ENCODE assay signal across 8 mouse cellular contexts in the genomic region with DNA sequence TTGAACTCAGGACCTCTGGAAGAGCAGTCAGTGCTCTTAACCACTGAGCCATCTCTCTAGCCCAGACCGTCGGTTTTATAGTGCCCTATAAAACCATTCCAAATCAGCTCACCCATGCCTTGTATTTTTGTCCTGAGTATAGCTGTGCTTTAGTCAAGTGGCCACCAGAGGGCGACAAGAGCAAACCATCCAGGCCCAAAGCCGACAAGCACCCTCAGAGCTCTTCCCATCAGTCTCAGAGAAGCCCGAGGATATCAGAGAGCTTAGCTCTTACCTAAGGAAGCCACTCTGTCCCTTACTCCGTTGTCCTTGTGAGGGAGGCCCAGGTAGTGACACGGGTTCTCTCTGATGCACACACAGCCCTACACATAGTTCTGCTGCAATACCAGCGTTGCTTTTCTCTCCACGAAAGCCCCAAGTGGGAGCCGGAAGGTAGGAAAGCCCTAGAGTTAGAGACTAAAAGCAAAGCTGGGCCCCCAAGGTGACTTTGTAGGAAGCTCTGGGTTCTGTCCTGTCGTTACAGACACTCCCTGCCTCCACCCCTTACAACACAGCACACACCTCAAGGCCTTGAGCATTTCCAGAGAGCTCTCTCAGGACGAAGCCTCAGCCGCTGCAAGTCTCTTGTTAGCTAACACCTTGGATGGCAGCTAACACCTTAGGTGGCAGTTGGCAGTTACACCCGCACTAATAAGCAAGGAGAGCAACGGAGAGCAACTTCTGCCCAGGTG. TPM values are rescaled to one million over a fixed set of nuclear protein-coding genes. Genes with fewer than 3 reads are reported as not detected.
A peak's percentile ranks its signal among the peaks of the same experiment; 100 is the strongest.
DNase-seq lines count a peak whose midpoint lies in the region; ATAC-seq and TF ChIP-seq lines count a peak whose summit lies in the region.

No protein-coding gene starts in this region.

- H3K4me1 ChIP-seq in ES-E14 (ENCODE audit: control insufficient read depth in 2 of 2, insufficient read depth in 2 of 2, low read length in 2 of 2, poor library complexity in 1 of 2), result no peaks in the 10 kb centered on the region
- no peaks in the 10 kb centered on the region for H3K4me1 ChIP-seq in bone marrow, adult 2 months (ENCODE audit: control insufficient read depth, insufficient read depth, low read length)
- H3K4me1 ChIP-seq in embryonic fibroblast, embryonic 13.5 days (ENCODE audit: control insufficient read depth, insufficient read depth, low read length), result no peaks in the 10 kb centered on the region
- peaks cover 8% of the 10 kb centered on the region for H3K4me1 ChIP-seq in heart, embryonic 16.5 days (ENCODE audit: control insufficient read depth, insufficient read depth, low read length)
- H3K4me1 ChIP-seq in liver, embryonic 13.5 days (replicated peaks), result peaks cover 6% of the 10 kb centered on the region
- peaks cover 2% of the 10 kb centered on the region for H3K4me1 ChIP-seq in neural tube, embryonic 13.5 days (replicated peaks)

- WGBS in bone marrow, adult 2 months, result 31% methylated on average over 15 of the region's 15 CpGs
- WGBS in heart, embryonic 16.5 days, result 23% methylated on average over 15 of the region's 15 CpGs
- WGBS in liver, embryonic 13.5 days (ENCODE audit: insufficient replicate concordance), result 22% methylated on average over 15 of the region's 15 CpGs
- 23% methylated on average over 15 of the region's 15 CpGs for WGBS in neural tube, embryonic 13.5 days

- H3K4me2 ChIP-seq in heart, embryonic 16.5 days (ENCODE audit: low read depth, low read length), result no peak overlapping the region
- no peak overlapping the region for H3K4me2 ChIP-seq in liver, embryonic 13.5 days
- H3K4me2 ChIP-seq in neural tube, embryonic 13.5 days, result no peak overlapping the region

- H3K27ac ChIP-seq in ES-E14 (ENCODE audit: insufficient read depth, low read depth, low read length, poor library complexity, severe bottlenecking), result no peak overlapping the region
- H3K27ac ChIP-seq in bone marrow, adult 2 months (ENCODE audit: control insufficient read depth, insufficient read depth, low read depth, low read length, poor library complexity), result no peak overlapping the region
- no peak overlapping the region for H3K27ac ChIP-seq in embryonic fibroblast, embryonic 13.5 days (ENCODE audit: insufficient read depth, low read length)
- H3K27ac ChIP-seq in heart, embryonic 16.5 days (ENCODE audit: low read length), result no peak overlapping the region
- no peak overlapping the region for H3K27ac ChIP-seq in liver, embryonic 13.5 days
- no peak overlapping the region for H3K27ac ChIP-seq in neural tube, embryonic 13.5 days (replicated peaks)

- H3K4me3 ChIP-seq in ES-E14 (ENCODE audit: insufficient read depth in 1 of 2, low read depth in 1 of 2, low read length in 2 of 2, poor library complexity in 1 of 2, severe bottlenecking in 1 of 2), result no peak overlapping the region
- no peak overlapping the region for H3K4me3 ChIP-seq in bone marrow, adult 2 months (replicated peaks; ENCODE audit: control insufficient read depth, low read depth, low read length)
- no peak overlapping the region for H3K4me3 ChIP-seq in embryonic fibroblast, embryonic 13.5 days (ENCODE audit: insufficient read depth, low read length)
- no peak overlapping the region for H3K4me3 ChIP-seq in heart, embryonic 16.5 days (ENCODE audit: low read length)
- H3K4me3 ChIP-seq in liver, embryonic 13.5 days (replicated peaks), result no peak overlapping the region
- H3K4me3 ChIP-seq in neural tube, embryonic 13.5 days, result no peak overlapping the region

- no peaks in the 10 kb centered on the region for H3K36me3 ChIP-seq in ES-E14 (ENCODE audit: control insufficient read depth, insufficient read depth, low read length, poor library complexity, severe bottlenecking)
- H3K36me3 ChIP-seq in heart, embryonic 16.5 days (ENCODE audit: control insufficient read depth, insufficient read depth), result no peaks in the 10 kb centered on the region
- H3K36me3 ChIP-seq in liver, embryonic 13.5 days, result no peaks in the 10 kb centered on the region
- H3K36me3 ChIP-seq in neural tube, embryonic 13.5 days, result no peaks in the 10 kb centered on the region

- TF ChIP-seq CTCF in bone marrow, adult 2 months (IDR thresholded peaks at IDR 0.05; ENCODE audit: control insufficient read depth, insufficient read depth, low read length), result peak; percentile 89
- TF ChIP-seq CTCF in embryonic fibroblast, embryonic 13.5 days (IDR thresholded peaks at IDR 0.05; ENCODE audit: borderline replicate concordance, insufficient read depth, low read length), result peak; percentile 76

- DNase-seq in ES-E14 (ENCODE audit: low read depth, low spot score), result no peak
- DNase-seq in kidney, postnatal 14 days, result peak; percentile 87
- DNase-seq in liver, embryonic 13.5 days, result no peak
- peak; percentile 53 for DNase-seq in yolk sac, embryonic 10.5 days (ENCODE audit: low spot score)

- peaks cover 12% of the 10 kb centered on the region; the same call in 1 of the 2 replicates for H3K27me3 ChIP-seq in heart, embryonic 16.5 days (ENCODE audit: control insufficient read depth, insufficient read depth, low read length)
- peaks cover 51% of the 10 kb centered on the region for H3K27me3 ChIP-seq in liver, embryonic 13.5 days
- H3K27me3 ChIP-seq in neural tube, embryonic 13.5 days, result peaks cover 37% of the 10 kb centered on the region

- H3K9me3 ChIP-seq in ES-E14 (ENCODE audit: control insufficient read depth, insufficient read depth, low read depth, low read length), result no peaks in the 10 kb centered on the region
- no peaks in the 10 kb centered on the region for H3K9me3 ChIP-seq in heart, embryonic 16.5 days (replicated peaks; ENCODE audit: control insufficient read depth, low read length)
- H3K9me3 ChIP-seq in liver, embryonic 13.5 days (replicated peaks), result no peaks in the 10 kb centered on the region
- H3K9me3 ChIP-seq in neural tube, embryonic 13.5 days, result no peaks in the 10 kb centered on the region

- no peak overlapping the region for H3K9ac ChIP-seq in ES-E14 (ENCODE audit: insufficient read depth, low read depth, low read length, poor library complexity, severe bottlenecking)
- H3K9ac ChIP-seq in heart, embryonic 16.5 days (ENCODE audit: low read length), result no peak overlapping the region
- H3K9ac ChIP-seq in liver, embryonic 13.5 days, result no peak overlapping the region
- H3K9ac ChIP-seq in neural tube, embryonic 13.5 days, result no peak overlapping the region

- no peak for TF ChIP-seq POLR2A in bone marrow, adult 2 months (IDR thresholded peaks at IDR 0.05; ENCODE audit: borderline replicate concordance, control insufficient read depth, low read depth, low read length)
- no peak for TF ChIP-seq POLR2A in embryonic fibroblast, embryonic 13.5 days (IDR thresholded peaks at IDR 0.05; ENCODE audit: low read depth, low read length)

- in situ Hi-C loops in ES-E14 (cut with MboI; ENCODE audit: low sequenced_read_pairs in 2 of 2, unreplicated experiment in 2 of 2), result no loop called here

- peak; percentile 42; the same call in 1 of the 2 replicates for ATAC-seq in heart, embryonic 16.5 days (replicated peaks; ENCODE audit: extremely low read depth, insufficient read depth, low FRiP score)
- 0 out of 2 replicates have a peak, but pooled peaks have one; percentile 45 for ATAC-seq in liver, embryonic 13.5 days (ENCODE audit: low read depth)
- ATAC-seq in neural tube, embryonic 13.5 days (ENCODE audit: low read depth), result peak; percentile 56

TF ChIP-seq in ES-E14, 5 proteins besides CTCF, POLR2A, EP300 and RAD21:
- TF ChIP-seq MAFK (IDR thresholded peaks at IDR 0.05; ENCODE audit: insufficient read depth, low read depth, low read length) (no peak), ZC3H11A (IDR thresholded peaks at IDR 0.05; ENCODE audit: borderline replicate concordance, low read depth, low read length) (peak; percentile 51; the same call in 1 of the 2 replicates)

RNA-seq across cellular contexts. Expression of a gene that starts 5.0 kb away (rescaled TPM):
- total RNA-seq in ES-E14 (2012; rRNA removed), result 0.36 TPM in 1 of 2 replicates, not detected in the other
- not detected in 2 replicates for polyA plus RNA-seq in bone marrow, adult 2 months (2011; ENCODE audit: insufficient read depth, insufficient read length, low replicate concordance, missing spikeins)
- not detected in 2 replicates for polyA plus RNA-seq in embryonic fibroblast, embryonic 13.5 days (2011; ENCODE audit: insufficient read length, low read depth, missing spikeins)
- 1.3 and 1.4 TPM in 2 replicates for polyA plus RNA-seq in heart, embryonic 16.5 days (2015; fragmentation: Nextera tagmentation; extraction: Ambion mirVana)
- not detected in 2 replicates for polyA plus RNA-seq in liver, embryonic 13.5 days (2015; fragmentation: Nextera tagmentation; extraction: Ambion mirVana)
- 1.4 TPM in 1 of 2 replicates, not detected in the other for polyA plus RNA-seq in neural tube, embryonic 13.5 days (2015; fragmentation: Nextera tagmentation; extraction: Ambion mirVana)

RNA-seq across cellular contexts. Expression of a gene that starts 15.2 kb away (rescaled TPM):
- total RNA-seq in ES-E14 (2012; rRNA removed), result 1.8 and 5.6 TPM in 2 replicates
- 7.3 and 18.4 TPM in 2 replicates for polyA plus RNA-seq in bone marrow, adult 2 months (2011; ENCODE audit: insufficient read depth, insufficient read length, low replicate concordance, missing spikeins)
- polyA plus RNA-seq in embryonic fibroblast, embryonic 13.5 days (2011; ENCODE audit: insufficient read length, low read depth, missing spikeins), result 6.2 and 6.4 TPM in 2 replicates
- 13.3 and 14.9 TPM in 2 replicates for polyA plus RNA-seq in heart, embryonic 16.5 days (2015; fragmentation: Nextera tagmentation; extraction: Ambion mirVana)
- 15.5 and 18.6 TPM in 2 replicates for polyA plus RNA-seq in liver, embryonic 13.5 days (2015; fragmentation: Nextera tagmentation; extraction: Ambion mirVana)
- 1.1 and 2.3 TPM in 2 replicates for polyA plus RNA-seq in neural tube, embryonic 13.5 days (2015; fragmentation: Nextera tagmentation; extraction: Ambion mirVana)

RNA-seq across cellular contexts. Expression of a gene that starts 24.1 kb away (rescaled TPM):
- 63.7 and 78.2 TPM in 2 replicates for total RNA-seq in ES-E14 (2012; rRNA removed)
- polyA plus RNA-seq in bone marrow, adult 2 months (2011; ENCODE audit: insufficient read depth, insufficient read length, low replicate concordance, missing spikeins), result 5.7 and 20.1 TPM in 2 replicates
- 60.0 and 71.1 TPM in 2 replicates for polyA plus RNA-seq in embryonic fibroblast, embryonic 13.5 days (2011; ENCODE audit: insufficient read length, low read depth, missing spikeins)
- 19.6 and 27.3 TPM in 2 replicates for polyA plus RNA-seq in heart, embryonic 16.5 days (2015; fragmentation: Nextera tagmentation; extraction: Ambion mirVana)
- 5.9 and 6.7 TPM in 2 replicates for polyA plus RNA-seq in liver, embryonic 13.5 days (2015; fragmentation: Nextera tagmentation; extraction: Ambion mirVana)
- polyA plus RNA-seq in neural tube, embryonic 13.5 days (2015; fragmentation: Nextera tagmentation; extraction: Ambion mirVana), result 34.0 and 41.4 TPM in 2 replicates

RNA-seq across cellular contexts. Expression of a gene that starts 40.6 kb away (rescaled TPM):
- 1.0 and 4.1 TPM in 2 replicates for total RNA-seq in ES-E14 (2012; rRNA removed)
- polyA plus RNA-seq in bone marrow, adult 2 months (2011; ENCODE audit: insufficient read depth, insufficient read length, low replicate concordance, missing spikeins), result 91.4 and 149 TPM in 2 replicates
- polyA plus RNA-seq in embryonic fibroblast, embryonic 13.5 days (2011; ENCODE audit: insufficient read length, low read depth, missing spikeins), result 46.5 and 58.6 TPM in 2 replicates
- polyA plus RNA-seq in heart, embryonic 16.5 days (2015; fragmentation: Nextera tagmentation; extraction: Ambion mirVana), result 3.2 and 4.8 TPM in 2 replicates
- polyA plus RNA-seq in liver, embryonic 13.5 days (2015; fragmentation: Nextera tagmentation; extraction: Ambion mirVana), result 92.1 and 96.6 TPM in 2 replicates
- polyA plus RNA-seq in neural tube, embryonic 13.5 days (2015; fragmentation: Nextera tagmentation; extraction: Ambion mirVana), result 0.98 and 1.9 TPM in 2 replicates

Comparison
In these comparisons a context has a peak if more than half of its experiments do, and no peak if none do; other contexts are left out.
1. DNase-seq: peak in kidney, postnatal 14 days (single experiment) and yolk sac, embryonic 10.5 days (single experiment); none in ES-E14 (single experiment) and liver, embryonic 13.5 days (single experiment).
2. Peak in every context shown above with its lines, with median percentiles within 50 percentile points of each other: ATAC-seq.